Mouse (Mus musculus): ENCODE measurements around the gene Lpp.

GRCm38 (mm10) chr16:24839018-24839417 lies 445.7 kb downstream of the Lpp start:
- TF ChIP-seq POLR2A (IDR thresholded peaks at IDR 0.05; ENCODE audit: insufficient read depth, low read depth, low read length), result no peak
- no peak for TF ChIP-seq CTCF (IDR thresholded peaks at IDR 0.05)
- TF ChIP-seq EP300 (IDR thresholded peaks at IDR 0.05; ENCODE audit: insufficient read depth, low read depth, low read length), result no peak
